Mouse (Mus musculus) layer of hippocampus, adult 8-10 months (tissue): ENCODE data around the gene Prkar1a. TPM values are rescaled to one million over a fixed set of nuclear protein-coding genes. Genes with fewer than 3 reads are reported as not detected.
"Not testable (repeated sequence)": the region's sequence is repeated elsewhere in the genome, so short reads cannot be mapped to it uniquely, and the experiment has no call there.

Experiments
- DNase-seq, 2 experiments: peaks; one replicate each; pipeline ENCODE4 v3.0.0; 2022; ENCODE audit warnings: low spot score in 2 of 2
- total RNA-seq, 4 experiments: library from RNA; stranded (reverse); gene quantifications; 2 replicates each; pipeline ENCODE4 v1.2.4; 2022

Gene Prkar1a
- total RNA-seq, 4 experiments from 2014 or later: 539 to 574 (median 549) TPM

DNA sequence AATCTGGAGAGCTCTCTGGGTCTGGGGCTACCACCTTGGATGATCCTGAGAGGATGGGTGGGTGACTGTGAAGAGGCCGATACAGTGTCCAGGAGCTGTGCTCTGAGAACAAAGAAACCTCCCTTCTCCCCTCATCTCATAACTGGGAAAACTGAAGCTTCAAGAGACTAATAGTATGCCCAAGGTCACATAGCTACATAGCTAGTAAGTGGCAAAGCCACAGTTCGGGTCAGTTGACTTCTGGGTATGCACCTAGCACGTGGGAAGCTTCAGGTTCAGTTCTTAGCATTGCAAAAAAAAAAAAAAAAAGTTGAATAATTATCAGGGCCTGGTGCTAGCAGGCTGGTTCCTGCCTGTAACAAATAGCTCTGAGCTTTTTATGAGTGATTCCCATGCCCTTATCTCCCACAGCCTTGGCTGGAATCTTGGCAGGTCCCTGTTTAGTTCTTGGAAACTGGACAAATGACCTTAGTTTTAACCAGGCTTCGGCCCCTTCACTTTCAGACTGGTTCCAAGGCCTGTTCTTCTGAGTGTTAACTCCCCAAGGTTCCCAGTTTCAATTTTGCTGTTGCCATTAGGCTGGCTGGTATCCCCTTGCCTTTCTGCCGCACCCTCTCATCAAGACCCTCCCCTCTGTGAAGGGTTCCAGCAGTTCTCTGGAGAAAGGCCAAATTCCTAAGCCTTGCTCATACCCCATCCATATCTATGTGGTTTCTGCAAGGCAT lies 7.5 kb upstream of the Prkar1a start:
- no peak for DNase-seq

DNA sequence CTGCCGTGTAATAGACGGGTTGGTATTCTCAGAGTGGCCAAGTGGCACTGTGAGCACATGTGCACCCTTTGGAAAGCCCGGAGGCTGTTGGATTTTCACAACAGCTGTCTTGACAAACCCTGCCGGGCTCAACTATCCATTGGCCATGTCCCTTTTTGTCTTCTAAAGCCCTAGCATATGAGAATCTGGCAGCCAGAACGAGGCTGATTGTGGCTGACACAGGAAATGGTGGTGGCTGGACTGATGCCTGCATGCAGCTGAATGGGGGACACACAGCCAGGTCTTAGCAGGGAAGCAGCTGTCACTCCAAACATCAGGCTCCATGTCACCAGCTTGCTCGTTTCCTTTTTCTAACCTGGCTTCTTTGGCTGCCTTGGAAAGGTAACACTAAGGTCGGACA lies 695 bp upstream of the Prkar1a start:
- DNase-seq: no peak

DNA sequence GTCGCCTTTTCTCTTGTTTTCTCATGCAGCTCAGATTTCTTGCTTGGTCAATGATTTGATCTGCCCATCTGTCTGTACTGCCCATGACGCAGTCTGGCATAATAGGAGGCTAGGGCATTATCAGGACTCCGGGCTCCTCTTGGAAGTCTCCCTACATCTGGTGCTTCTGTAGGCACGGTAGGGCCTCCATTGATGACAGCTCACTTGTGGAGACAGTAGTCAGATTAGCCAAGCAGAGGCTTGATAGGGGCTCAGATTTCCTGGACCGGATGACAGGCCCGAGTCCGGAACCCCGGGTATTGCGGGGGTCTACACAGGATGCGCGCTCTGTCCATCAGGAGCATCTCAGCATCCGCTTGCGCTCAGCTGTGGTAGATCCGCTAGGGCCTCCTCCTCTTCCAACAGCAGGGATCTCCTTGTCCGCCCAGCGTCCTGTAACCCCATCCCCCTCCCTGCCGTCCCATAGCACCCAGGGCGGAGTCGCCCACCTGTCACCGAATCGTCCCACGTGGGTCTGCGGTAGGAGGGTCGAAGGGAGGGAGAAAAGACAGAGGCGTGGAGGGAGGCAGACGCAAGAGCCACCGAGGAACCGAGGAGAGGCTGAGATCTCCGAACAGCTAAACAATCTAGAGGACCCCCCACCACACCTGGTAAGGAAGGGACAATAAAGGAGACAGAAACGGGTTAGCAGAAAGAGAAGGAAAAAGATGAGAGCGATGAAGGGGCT lies 933 bp downstream of the Prkar1a start:
- DNase-seq: peak; percentile 82 to 87

DNA sequence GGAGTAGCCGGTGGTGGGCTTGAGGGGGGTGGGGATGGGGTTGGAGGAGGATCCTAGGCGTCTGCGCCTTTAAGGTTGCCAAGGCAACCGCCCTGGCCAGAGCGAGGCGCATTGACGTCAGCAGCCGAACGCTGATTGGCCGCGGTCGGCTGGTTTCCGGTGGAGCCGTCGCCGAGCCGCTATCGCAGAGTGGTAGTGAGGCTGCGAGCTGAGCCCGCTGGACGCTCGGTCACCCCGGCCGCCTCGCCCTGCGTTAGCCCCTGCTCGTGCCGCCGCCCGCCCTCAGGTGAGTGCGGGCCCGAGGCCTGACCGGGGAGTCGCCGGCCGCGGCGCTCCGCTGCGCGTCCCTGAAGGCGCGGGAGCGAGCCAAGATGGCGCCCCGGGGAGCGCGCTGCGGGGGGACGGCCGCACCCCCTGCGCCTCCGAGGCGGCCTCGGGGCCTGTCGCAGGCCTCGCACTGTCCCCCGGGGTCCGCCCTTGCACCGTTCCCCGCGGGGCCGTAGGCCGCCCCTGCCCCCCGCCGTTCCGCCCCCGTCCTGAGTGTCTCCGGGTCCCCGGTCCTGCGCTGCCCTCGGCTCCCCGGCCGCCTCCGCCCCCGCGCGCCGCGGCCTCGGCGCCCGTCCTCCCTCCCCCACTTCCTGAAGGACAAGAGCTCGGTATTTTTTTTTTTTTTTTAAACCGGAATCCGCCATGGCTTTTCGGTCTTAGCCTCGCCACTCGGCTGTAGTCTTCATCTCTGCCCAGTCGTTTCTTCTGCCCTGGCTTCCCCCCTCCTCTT lies 1.8 kb downstream of the Prkar1a start:
- peak; percentile 88 to 93 for DNase-seq

DNA sequence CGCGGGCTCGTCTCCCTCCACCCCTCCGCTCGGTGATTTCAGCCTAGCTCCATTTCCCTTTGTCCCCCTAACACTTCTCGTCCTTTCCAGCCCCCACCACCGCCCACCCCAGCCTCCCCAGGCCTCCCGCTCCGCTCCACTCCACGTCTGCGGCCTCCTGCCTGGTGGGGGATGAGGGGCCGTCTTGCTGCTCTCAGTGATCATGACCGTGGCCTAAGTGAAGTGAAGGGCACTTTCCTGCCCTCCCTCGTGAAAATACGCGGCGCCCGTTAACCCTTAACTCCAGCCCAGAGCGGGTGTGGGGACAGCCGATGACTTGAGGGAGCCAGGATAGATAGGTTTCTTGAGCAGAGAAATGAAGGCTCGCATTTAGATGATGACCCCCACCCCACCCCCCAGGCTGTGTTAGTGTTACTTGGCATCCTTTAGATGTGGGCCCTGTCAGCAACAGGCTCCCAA lies 2.4 kb downstream of the Prkar1a start:
- no peak for DNase-seq

DNA sequence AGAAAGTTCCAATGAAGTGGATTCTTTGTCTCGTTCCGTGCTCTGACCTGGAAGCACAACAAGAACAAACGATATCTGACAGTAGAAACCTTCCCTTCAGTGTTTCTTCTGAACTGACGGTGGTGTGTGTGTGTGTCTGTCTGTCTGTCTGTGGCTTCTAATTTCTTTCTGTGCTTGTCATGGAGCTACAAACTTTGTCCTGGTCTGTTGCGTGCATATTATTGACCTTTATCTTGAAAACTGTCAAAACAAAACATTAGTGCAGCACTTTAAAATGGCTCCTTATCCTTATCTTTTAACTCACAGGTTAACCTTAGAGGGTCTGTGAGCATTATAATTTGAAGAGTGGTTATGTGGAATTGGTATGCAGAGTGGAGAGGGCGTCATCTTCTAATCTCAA lies 3.3 kb downstream of the Prkar1a start:
- no peak for DNase-seq

DNA sequence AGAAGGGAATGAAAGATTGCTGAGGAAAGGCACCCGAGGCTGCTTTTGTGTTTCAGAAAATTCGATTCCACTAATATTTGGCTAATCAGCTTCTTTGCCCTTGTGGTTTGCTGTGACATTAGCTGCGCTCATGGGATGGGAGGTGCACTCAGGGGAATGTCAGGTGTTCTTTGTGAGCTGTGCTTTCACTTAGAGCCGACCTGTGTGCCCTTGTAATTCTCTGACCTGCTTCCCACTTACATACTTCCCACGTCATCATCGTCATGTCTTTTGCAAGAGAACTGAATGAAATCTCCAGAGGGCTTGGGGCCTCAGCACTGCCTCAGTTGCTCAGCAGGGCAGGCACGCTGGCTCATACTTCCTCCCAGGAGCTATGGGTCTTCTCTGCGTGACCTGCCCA lies 4.0 kb downstream of the Prkar1a start:
- DNase-seq: no peak

DNA sequence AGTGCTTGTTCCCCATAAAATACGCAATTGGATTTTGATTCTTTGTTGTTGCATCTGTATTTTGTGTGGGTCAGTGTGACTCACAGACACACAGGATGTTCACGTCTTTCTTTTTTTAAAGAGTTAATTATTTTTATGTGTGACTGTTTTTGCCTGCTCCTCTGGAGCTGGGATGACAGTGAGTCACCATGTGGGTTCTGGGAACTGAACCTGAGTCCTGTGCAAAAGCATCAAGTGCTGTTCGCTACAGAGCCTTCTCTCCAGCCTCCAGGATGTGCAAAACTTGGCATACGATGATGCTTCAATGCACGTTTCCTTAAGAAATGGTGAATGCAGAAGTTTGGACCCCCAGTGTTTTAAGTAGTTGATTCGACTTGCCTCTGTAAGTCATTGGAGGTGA lies 5.4 kb downstream of the Prkar1a start:
- DNase-seq: no peak

DNA sequence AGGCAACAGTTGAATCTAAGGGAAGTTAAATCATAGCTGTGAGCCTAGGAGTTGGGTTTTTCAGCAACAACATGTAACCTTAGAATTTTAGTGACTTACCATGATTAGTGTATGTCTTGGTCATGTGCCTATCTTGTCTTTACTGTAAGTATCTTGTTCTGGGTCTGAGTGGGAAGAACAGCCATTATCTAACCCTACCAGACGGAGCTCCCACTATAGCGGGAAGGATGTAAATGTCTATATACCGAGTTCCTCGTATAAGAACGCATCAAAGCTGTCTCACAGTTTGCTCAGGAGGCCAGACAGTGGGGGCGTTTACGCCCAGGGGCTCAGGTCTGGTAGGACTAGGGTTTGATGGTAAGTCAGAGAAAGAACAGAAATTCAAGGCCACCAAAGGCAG lies 7.0 kb downstream of the Prkar1a start:
- DNase-seq: no peak

DNA sequence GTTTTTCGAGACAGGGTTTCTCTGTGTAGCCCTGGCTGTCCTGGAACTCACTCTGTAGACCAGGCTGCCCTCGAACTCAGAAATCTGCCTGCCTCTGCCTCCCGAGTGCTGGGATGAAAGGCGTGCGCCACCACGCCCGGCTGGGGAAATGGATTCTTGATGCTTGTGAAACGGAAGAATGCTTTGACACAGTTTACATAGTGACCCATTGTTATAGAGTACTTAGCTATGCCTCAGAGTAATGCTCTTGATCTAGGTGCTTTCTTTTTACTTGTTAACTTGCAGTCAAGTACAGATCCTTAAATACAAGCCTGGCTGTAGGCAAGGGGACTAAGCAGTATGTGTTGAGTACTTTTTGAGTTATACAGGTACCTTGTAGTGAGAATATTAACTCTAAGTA lies 11.3 kb downstream of the Prkar1a start:
- not testable (repeated sequence) for DNase-seq

DNA sequence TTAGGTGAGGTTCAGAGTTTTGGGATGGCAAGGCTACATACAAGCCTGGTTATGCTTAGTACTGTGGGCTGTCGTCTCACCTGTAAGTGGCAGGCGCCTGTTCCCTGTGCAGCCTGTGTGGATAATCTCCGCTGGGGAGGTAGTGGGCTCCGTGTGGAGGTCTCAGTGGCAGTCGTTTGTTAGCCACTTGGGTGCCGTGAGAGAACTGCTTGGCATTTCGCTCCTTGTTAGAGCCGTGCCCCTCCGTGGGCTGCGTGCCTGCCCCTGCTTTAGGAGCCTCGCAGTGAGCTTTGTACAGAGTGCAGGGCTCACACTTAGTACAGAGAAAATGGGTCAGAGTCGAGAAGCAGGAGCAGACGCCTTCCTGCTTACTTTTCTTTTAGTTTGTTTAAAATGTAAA lies 15.1 kb downstream of the Prkar1a start:
- no peak for DNase-seq

DNA sequence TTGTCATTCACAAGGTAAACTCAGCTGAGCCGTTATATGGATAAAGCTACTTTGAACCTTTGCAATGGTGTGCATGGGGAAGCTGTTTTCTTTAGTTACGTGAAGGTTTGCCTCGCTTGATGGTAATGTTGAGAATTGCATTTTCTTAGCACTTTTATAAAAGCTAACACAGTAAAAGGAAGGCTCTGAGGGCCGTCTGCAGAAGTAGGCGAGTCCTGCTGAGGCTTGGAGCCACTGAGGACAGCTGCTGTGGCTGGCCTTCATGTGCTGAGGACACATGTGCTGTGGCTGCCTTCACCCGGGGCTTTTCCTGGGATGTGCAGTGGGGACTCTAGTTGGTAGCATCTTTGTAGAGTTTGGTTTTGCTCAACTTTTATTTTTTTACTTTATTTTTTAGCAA lies 16.2 kb downstream of the Prkar1a start:
- no peak for DNase-seq

DNA sequence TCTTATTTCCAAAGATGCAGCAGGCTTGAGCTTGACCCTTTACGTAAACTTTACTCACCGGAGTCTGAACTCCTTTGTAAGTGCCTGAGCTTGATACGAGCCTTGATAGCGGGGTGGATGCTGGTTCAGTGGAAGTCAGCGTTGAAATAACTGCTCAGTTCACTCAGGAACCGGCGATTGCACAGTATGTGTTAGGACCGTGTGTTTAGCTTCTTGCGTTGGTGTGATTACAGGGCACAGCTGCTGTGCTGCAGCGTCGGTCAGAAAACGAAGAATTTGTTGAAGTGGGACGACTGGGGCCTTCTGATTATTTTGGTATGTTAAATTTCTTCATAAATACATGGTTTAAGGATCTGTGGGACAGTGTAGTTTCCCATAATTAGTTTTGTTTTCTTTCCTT lies 17.2 kb downstream of the Prkar1a start:
- no peak for DNase-seq

DNA sequence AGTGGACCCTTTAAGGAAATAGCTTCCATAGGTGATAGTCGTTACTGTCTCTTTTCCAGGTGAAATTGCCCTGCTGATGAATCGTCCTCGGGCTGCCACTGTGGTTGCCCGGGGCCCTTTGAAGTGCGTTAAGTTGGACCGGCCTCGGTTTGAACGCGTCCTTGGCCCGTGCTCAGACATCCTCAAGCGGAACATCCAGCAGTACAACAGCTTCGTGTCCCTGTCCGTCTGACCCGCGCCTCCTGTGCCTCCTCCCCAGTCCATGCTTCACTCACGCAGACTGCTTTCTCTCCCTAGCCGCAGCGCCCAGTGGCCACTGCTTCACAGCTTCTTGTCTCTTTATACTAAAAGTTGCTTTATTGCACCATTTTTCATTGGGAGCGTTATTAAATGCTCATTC lies 18.2 kb downstream of the Prkar1a start:
- DNase-seq: no peak

DNA sequence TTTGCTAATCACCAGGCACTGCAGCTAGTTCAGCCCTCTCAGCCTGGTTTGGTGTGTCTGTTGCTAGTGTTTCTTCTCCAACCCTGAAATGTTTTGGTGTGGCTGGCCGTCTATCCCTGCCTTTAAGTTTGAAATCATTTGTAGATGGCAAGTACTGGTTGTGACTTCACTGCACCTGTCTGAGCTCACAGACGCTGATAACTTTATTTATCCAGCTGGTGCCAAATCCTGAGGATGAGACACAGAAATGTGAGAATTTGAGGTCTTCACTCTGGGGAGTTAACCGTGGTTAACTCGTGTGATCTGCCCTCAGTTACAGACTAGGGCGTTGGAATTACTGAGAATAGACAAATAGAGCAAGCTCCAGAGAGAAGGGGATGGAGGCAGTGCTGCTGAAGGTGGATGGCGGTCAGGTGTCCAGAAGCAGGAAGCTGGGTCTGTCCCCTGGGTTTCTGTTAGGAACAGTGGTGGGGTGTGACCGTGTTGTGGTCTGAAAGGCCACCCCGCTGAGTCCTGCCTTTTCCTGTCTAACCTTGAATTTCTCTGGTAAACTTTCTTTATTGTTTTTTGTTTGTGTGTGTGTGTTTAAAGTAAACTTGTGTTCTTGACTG lies 19.0 kb downstream of the Prkar1a start:
- DNase-seq: no peak

DNA sequence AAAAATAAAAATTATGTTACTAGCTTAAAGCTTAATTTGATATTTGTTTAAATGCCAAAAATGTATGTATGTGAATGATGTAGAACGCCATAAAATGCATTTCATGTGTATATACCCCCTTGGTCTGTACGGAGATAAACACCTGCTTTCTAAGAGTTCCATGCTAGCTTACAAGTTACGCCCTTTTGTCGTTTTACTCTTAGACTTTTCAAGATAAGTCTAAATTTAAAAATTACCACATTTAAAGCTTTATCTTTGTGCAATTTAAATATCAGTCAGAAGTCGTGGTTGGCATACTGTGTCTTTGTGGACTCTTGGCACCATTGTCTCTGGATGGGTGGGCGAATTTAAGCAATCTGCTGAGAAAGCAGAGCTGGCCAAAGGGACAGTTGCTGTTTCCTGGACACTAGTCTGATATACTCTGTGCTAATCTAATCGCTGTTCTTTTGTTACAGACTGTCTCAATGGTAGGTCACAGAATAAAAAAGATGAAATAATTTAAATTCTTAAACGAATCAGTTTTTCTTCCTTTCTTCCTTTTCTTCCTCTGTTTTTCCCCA lies 20.0 kb downstream of the Prkar1a start:
- no peak for DNase-seq

DNA sequence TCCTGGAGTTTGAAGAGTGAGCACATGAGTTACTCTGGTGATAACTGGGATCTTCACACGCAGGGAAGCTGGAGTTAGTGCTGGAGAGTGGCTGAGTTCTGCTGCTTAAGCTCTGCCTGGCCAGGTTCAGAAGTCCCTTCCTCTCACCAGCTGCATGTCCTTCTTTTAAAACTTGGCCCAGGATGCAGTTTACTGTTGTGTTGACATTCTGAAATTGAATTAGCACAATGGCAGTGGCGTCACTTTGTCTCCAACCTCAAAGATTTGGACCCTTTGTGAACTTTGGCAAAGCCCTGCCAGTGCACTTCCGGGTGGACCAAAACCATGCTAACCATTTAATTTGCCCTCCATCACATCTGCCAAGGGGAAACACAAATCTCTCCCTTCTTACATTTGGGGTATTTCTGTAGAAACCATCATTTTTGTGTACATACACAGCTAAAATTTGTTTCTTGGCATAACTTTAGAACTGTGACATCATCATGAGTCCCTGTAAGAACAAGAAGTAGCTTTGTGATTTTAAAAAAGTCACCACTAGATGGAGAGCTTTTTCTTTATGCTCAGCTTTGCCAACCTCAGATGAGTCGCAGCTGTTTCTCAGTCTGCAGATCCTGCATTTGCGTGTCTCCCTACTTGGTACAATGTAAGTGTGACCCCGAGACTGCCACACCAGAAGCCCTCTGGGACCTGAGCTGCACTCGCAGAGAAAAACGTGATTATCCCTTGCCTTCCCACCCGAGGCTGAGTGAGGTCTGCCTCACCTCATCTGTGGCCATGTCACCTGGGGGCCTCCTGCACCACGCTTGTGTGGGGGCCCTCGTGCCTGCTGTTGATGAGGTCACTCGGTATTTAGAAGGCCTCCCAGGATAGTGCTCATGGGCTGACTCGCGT lies 21.1 kb downstream of the Prkar1a start:
- no peak for DNase-seq

DNA sequence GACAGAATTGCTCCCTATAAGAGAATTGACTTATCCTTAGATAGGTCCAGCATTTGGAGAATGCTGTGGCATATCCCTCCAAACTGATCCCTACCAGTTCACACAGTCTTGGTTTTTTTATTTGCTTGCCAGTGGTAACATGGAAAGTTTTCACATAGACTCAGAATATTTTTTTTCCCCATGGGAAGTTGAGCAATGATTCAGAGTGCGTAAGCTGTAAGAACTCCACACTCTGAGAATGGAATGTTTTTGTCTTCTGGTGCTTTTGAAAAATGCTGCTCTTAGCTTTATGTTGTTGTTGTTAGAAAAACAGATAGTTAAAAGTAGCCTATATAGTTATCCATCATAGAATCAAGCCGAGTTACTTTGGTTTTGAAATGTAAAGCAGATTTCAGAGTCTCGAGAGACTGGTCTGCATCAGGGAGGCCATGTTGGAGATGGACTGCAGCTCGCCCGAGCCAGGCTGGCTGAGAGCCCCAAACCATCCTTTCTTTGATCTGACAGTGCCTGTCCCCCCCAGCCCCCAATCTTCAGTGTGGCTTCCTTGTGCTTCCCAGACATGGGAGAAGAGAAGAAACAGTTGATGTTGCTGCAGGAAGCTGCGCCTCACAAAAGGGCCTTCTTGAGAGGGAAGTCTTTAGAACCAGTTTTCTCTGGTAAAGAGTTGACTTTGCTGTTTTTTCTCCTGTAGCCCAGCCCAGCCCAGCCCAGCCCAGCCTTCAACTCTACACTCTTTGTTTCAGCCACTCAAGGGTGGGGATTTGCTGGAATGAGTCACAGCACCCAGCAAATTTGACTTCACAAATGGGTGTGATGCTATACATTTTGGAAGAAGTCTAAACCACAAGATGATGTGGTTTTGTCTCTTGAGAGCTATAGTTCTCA lies 22.2 kb downstream of the Prkar1a start:
- no peak for DNase-seq

DNA sequence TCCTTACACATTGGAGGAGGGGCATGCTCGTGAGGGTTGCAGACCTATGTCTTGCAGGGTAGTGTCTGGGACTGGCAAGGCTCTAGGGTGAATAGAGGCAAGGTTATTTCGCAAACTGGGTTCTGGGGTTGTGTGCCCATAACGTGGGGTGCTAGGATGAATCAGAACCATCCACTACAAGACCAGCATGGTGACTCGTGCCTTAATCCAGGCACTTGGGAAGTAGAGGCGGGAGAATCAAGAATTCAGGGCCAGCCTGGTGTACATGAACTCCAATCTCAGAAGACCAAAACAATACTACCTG lies 22.8 kb downstream of the Prkar1a start:
- DNase-seq: no peak

DNA sequence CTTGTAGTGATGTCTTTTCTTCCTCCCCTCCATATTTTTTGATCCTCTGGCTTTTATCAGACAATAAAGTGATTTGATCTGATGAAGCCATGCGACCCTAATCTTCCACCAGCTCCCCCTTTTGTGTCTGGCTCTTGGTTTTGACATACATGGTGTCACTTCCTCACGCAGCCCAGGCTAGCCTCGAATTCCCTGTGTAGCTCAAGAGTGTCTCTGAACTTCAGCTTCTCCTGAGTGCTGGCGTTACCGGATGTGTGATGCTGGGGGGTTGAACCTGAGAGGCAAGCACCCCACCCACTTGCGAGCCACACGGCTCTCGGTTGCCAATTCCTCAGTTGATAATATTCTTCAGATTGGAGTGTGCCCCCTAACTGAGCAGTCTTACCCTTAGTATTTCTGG lies 23.2 kb downstream of the Prkar1a start:
- DNase-seq: no peak
